Mouse (Mus musculus): Measurements from ENCODE around the gene Sgf29.

Sgf29 gene

GRCm38 (mm10) chr7:126707442-126708174, 58.5 kb downstream of the Sgf29 start, which contains the start of gene Coro1a:
Coro1a (minus strand) TSS chr7:126707787.
- DNase-seq (ENCODE audit: low spot score) = peak; percentile 75

- no peak for DNase-seq (ENCODE audit: low spot score)
Observed at GRCm38 (mm10) chr7:126708175-126708952, 59.3 kb downstream of the Sgf29 start.

GRCm38 (mm10) chr7:126710266-126710665, 61.2 kb downstream of the Sgf29 start:
- no peak for DNase-seq (ENCODE audit: low spot score)

GRCm38 (mm10) chr7:126711910-126712309, 62.8 kb downstream of the Sgf29 start:
- no peak for DNase-seq (ENCODE audit: low spot score)

- no peak for DNase-seq (ENCODE audit: low spot score)
Observed at GRCm38 (mm10) chr7:126715679-126716078, 66.6 kb downstream of the Sgf29 start.

- DNase-seq (ENCODE audit: low spot score) = no peak
Observed at GRCm38 (mm10) chr7:126717566-126717965, 68.5 kb downstream of the Sgf29 start.

GRCm38 (mm10) chr7:126718787-126719337, 69.8 kb downstream of the Sgf29 start:
- DNase-seq (ENCODE audit: low spot score) = no peak

GRCm38 (mm10) chr7:126721635-126722034, 72.5 kb downstream of the Sgf29 start:
- no peak for DNase-seq (ENCODE audit: low spot score)

Measured in T-cell, adult 2 months (primary cell).